Mouse (Mus musculus) lung, postnatal 25 days (tissue): ENCODE data around the gene Gm28635.
A peak's percentile ranks its signal among the peaks of the same experiment; 100 is the strongest.

Source experiments
- DNase-seq: peaks from one replicate; pipeline ENCODE4 v3.0.0; 2022; ENCODE audit warnings: low spot score

The Gm28635 gene

DNA sequence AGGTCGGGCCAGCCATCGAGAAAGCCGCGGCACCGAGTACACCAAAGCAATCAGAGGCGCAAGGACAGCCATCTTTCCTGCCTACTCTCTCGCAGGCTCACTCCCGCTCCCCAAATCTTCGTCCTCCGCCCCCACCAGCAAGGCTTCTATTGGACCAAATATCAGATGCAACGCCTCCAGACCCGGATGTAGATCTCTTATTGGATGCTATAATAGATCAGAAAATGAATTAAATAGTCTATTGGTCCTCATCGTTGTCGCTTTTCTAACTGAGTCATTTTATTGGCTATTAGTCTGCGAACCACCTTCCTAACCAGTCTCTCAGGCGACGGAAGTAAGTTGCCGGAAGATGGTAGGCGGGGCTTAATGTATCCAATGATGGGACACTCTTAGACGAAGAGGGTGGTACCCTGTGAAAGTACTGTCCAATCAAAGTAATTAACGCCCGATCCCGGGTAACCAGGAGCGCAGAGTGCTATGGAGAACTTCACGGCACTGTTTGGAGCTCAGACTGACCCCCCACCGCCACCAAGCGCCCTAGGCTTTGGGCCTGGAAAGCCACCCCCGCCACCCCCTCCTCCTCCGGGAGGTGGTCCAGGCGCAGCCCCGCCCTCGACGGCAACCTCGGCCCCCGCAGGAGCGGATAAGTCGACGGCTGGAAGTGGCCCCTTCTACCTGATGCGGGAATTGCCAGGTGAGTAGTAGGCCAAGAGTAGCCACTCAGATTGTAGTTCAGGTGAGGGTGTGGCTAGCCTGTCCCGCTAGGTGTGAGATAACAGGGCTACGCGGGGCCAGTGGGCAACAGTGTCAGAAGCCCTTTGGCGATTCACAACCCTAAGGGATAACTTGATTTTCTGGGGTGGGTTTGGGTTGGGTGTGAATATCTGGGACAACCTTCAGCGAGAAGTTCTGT, at the start of gene Gm28635, which contains the start of gene Med19:
TSS of gene Gm28635 (minus strand) at position 74 of the 913 bp plus-strand sequence.
TSS of gene Med19 (plus strand) at position 435 of the 913 bp plus-strand sequence.
- peak; percentile 99 for DNase-seq

DNA sequence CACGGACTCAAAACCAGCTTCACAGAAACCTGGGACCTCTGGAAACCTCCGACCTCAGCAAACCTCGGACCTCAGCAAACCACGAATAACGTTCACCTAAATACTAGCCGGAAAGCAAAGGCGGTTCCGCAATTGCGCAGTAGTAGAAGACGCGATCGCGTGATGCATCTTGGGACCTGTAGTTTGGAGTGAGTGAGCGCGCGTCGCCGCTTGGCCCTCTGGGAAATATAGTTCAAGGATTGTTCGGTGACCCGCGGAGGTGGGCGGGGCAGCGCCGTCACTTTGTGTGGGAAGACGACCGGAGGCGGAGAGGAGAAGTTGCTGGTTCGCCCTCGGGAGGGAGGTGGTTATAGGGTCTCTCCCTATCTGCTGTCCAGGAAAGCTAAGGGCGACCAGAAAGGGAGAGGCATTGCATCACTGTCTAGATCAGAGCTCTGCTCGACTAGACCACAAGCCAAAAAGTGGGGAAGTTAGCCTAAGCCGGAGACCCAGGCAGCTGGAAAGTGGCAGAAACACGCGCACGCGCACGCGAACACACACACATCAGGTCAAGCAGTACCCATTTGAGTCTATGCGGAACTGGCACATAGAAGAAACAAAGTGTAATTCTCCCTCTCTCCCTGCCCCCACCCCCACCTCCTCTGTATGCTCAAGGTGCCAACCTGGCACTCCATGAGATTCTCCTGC, 49.5 kb upstream of the Gm28635 start, which contains the start of gene Clp1:
TSS of gene Clp1 (minus strand) at position 179 of the 687 bp plus-strand sequence.
- DNase-seq = peak; percentile 98

DNA sequence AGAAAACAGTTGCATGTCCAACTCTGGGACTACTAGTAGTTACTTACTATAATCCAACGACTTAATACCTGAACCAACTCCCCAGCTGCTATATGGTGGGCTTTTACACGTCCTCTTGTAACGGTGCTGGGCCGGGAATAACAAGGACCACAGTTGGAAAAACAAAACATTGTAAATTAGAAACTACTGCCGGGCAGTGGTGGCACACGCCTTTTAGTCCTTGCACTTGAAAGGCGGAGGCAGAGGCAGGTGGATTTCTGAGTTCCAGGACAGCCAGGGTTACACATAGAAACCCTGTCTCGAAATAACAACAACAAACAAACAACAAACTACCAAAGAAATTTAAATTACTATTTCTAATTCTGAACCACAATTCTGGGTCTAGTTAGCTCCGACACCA, 48.9 kb upstream of the Gm28635 start:
- no peak for DNase-seq

DNA sequence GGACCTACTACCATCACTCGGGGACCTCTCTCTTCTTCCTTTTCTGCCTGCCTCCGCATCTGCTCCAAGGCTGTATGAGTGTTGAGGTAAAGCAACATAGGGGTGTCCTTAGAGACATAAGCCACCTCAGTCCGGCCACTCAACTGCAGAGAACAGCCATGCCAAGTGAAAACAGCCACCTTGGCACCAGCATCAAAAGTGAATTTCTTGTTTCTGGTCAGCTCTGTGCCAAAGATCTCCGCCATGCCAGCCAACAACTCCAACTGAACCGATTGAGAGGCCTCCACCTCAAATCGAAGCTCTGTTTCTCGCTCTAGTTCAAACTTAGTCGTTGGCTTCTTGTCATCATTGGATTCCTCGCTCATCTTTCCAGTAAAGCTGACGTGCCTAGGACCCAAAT, 47.9 kb upstream of the Gm28635 start:
- no peak for DNase-seq

DNA sequence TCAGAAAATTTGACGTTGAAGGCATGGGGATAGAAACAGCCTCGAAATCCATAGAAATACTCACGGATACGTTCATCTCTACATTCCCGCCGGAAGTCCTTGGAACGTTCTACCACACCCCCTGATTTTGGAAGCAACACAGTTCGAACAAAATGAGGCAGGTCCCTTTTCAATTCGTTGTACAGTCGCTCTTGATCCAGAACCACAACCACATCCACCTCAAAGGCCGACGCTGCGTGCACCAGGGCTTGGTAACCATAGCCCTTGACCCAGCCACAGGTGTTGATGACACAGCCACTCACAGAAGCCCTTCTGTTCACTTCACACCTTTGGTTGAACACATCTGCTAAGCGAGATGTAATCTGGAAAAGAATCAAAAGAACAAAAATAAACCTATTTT, 46.0 kb upstream of the Gm28635 start:
- DNase-seq = no peak

DNA sequence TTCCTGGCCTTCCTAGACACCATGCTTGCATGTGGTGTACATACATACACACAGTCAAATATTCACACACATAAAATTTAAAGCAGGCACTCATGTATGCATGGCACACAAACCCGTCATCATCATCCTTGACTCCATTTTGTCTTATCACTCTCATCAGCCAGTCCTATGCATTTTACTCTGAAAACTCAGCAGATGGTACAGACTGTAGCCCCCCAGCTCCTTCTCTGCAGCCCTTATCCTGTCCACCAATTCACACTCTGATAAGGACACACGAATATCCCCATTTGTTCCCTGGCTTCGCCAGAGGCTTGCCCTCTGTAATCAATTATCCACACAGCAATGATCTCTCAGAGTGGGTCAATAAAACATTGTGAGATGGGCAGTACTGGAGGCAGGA, 43.3 kb upstream of the Gm28635 start:
- DNase-seq = no peak

DNA sequence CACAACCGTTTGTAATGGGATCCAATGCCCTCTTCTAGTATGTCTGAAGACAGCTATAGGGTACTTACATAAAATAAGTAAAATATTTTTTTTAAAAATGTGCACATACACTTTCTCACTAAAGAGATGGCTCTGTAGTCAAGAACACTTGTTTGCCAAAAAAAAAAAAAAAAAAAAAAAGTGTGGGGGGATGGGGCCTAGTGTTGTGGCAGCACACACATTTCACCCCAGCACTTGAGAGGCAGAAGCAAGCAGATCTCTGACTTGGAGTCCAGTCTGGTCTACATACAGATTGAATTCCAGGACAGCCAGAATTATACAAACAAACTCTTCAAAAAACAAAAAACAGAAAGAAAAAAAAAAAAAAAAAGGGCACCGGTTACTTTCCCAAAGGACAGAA, 42.9 kb upstream of the Gm28635 start:
- no peak for DNase-seq

DNA sequence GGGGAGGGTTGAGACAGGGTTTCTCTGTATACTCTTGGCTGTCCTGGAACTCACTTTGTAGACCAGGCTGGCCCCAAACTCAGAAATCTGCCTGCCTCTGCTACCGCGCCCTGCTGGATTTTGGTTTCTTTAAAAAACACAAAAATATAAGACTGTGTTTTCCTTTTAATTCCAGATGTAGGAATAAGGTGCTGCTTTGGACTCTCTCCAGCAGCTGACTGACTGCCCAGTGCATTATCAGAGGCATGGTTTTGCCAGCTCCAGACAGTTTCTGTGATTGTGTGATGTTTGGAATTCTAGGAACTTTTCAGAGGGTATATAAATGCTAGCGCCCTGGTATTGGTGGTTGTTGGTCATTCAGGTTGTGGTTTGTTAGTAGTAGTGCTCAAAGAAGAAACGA, 39.5 kb upstream of the Gm28635 start:
- no peak for DNase-seq

DNA sequence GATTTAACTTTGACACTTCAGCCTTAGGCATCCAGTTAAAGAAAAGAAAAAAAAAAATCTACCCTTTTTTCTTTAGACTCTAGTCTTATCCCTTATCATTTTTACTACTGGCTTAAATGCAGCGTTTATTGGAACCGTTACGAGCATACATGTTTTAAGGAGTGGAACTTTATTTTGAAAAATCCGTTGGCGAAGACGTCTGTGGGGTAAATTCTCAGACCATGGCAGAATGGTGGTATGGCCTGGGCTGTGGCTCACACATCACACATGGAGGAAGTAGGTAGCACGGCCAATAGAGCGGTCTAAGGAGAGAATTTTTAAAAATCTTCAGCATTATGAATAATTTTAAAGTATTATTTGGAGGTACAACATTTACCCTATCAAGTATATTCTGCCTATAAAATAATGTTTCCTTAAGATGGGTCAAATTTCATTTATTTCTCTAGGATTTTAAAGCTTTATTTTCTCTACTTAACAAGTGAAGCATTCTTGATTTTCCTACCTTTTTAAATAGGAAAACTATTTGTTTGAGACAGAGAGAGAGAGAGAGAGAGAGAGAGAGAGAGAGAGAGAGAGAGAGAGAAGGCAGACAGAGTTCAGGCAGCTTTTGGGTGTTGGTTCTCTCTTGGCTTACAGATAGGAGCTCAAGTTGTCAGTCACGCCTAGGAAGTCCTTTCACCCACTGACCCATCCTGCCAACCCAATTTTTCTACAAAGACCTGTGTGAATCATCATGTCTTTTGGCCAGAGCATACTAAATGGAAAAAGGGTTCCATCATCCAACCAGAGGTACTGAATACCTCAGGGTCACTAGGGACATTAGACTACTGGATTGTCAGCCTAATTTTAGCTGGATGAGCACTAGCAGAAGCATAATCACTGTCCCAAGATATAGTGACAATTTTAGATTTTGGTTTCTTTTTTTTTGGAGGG, 38.8 kb upstream of the Gm28635 start:
- no peak for DNase-seq

DNA sequence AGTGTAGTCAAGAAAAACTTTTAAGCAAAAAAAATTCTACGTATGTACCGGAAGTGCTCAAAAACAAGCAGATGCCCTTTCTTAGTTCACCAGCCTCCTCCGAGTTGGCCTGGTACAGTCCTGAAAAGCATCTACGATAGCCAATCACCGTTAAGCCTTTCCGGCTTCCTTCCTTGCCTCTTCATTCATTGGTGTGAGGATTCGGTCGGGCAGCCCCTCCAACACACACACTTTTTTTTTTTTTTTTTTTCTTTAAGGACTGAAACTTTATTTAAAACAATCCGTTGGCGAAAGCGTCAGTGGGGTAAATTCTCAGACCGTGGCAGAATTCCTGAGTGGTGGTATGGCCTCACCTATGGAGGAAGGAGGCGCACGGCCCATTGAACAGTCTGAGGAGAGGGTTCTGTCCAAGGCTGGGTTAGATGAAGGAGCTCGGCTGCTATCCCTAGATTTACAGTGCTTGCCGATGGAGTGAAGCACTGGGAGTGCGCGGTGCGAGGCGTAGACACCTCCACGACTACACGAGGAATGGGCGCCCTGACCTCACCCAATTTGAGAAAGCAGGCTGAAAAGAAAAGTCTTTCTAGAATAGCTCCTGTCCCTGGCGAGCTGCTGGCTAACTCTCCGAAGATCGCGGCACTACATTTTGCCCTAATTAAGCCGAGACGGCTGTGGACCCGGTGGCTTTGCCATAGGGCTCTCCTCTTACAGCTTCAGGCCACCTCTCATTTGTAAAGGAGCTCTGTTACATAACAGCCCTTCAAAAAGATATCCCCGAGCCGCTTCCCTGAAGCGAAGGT, 37.9 kb upstream of the Gm28635 start:
- peak; percentile 96 for DNase-seq

DNA sequence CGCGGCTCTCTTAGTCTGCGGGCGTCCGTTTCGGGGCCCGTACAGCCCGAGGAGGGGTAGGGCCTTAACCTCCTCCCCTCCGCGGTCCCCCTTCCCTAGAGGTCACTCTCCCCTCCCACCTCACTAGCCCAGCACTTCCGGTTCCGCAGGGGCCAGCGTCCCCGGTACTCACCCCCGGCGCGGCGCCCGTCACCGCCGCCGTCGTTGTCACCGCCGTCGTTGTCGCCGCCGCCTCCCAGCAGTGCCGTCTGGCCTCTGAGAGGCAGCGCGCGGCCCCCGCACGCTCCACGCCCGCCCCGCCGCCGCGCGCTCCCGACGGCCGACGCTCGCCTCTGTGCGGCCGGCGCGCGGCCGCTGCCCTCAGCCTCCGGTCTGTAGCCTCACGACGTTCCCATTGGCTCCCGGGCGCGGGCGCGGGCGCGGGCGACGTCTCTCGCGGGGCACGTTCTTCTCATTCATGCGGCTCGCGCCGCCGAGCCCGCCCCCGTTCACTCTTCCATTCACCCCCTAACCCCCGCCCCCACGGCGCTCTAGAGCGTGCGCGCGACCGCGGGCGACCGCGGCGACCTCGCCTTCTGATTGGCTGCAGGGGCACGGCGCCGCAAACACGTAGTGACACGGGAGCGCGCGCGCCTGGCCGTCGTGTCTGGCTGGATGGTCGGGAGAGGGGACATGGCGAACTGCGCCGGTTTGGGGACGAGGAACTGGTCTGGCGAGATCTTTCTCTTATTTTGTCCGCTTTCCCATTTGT, 37.1 kb upstream of the Gm28635 start, which contains the start of gene Zdhhc5:
TSS of gene Zdhhc5 (minus strand) at position 370 of the 751 bp plus-strand sequence.
- DNase-seq = peak; percentile 98

DNA sequence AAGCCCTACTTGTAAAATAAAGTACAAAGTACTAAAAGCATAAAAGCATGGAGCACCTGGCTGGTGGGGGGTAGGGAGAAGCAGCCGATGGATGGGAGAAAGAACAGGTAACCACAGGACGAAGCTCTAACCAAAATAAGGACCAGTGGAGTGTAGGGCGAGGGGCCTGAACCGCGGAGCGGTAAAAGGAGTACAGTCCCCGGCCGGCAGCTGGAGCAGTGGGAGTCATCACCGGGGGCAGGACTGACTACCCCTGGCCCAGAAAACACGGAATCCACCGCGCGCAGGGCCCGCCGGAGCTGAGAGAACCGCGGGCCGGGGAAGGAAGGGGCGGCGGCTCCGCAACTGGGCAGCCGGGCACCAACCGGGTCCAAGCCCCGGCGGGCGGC, 36.6 kb upstream of the Gm28635 start:
- DNase-seq = no peak

DNA sequence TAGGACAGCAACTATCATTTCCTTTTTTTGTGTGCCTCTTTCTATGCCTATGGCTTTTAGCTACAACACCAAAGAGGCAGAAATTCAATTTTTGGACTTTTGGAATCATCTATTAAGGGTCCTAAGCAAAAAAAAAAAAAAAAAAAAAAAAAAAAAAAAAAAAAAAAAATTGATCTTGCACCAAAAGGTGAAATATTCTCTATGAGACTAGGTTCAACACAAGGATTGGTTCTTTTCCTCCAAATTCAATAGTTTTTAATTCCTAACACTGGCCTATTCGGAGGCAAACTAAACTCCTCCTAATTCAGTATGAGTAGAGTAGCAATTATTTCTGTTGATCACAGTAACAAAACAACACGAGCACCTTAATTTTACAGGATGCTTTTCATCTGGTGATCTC, 34.1 kb upstream of the Gm28635 start:
- DNase-seq = no peak

DNA sequence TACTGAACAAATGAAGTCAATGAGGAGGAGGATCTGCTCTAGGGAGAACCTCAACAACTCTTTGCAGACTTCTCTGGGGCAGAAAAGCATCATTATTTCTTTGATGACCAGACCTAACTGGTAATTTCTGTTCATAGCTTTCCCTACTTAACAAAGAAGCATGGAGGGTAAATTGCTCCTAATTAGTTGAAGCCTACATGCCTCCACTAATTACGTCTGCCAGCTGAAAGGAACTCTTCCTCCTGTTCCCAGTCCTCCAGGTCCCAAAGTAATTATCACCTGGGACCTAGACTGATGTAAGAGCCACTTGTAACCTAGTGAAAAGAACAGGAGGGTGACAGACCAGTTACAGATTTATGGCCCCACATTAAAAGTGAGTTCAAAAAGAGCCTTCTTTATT, 29.7 kb upstream of the Gm28635 start:
- DNase-seq = no peak

DNA sequence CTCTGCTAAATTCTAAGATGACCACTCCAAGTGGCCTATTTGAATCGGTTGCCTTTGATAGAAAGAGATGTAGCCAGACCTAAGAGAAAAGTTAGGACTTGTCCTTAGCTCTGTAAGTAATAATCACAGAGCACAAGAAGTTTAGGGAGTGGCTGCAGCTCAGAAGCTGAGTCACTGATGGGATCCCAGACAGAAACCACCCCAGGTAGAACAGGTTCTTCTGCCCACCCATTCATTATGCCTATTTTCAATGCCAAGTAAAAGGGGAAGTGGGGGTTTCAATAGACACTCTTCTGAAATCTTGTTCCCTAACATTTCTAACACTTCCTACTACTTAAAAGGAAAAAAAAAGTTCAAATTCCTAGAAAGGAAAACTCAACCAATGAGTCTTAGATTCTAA, 27.5 kb upstream of the Gm28635 start:
- no peak for DNase-seq

DNA sequence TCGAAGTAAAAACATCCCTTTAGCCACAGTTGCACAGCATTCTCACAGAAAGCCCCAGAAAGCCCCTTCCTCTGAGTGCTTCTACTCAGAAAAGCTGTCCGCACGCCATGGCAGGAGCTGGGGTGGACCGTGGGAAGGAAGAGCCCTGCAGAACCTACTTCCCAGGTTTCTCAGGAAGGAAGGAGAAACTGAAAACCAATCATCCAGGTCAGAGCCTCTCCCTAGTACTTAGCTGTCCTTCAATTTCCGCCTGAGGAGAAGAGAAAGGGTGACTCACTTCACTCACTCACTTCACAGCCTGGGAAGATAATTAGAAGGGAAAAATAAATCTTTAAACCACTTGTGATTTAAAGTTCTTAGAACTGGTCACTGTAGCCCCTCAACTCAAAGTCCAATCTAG, 26.5 kb upstream of the Gm28635 start:
- DNase-seq = no peak

DNA sequence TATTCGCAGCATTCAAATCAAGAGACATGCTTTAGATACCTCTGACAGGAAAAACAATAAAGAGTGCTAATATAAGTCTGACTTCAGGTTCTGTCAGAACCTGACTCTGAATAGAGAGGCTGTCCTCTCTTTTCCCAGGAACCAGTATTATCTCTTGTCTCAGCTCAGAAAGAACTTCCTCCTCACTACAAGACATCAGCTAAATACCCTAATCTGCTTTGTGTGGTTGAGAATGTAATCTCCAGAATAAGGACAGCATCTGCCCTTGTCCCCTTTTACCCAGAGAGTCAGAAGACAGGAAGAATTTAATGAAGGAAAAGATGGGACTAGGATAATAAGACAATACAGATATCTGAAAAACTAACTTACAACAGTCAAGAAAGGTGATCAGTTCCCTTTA, 25.7 kb upstream of the Gm28635 start:
- no peak for DNase-seq

DNA sequence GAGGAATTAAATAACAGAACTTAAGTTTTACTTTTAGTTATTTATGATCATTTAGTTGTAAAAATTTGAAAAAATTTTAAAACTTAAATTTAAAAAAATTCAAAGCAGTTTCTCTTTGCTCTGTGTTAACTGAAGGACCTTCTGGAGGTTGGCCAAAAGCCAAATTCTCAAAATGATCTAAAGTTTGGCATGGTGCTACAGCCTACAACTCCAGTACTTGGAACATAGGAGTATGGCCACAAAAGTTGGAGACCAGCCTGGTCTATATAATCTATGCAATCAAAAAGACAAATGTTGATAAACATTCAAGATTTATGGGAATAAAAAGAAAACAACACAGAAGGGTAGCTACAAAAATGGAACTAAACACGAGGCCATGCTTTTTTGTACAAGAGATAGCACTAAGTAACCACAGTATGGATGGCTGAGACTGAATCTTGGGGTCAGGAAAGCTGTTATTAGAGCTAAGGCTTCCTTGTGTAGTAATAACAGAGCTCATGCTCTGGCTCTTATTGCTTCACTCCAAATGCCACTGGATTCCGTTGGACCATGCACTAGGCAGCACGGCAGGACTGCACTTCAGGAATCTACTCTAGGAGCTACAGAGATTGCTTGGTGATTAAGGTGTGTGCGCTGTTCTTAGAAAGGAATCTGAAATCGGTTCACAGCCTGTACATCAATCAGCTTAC, 17.3 kb upstream of the Gm28635 start:
- DNase-seq = no peak

DNA sequence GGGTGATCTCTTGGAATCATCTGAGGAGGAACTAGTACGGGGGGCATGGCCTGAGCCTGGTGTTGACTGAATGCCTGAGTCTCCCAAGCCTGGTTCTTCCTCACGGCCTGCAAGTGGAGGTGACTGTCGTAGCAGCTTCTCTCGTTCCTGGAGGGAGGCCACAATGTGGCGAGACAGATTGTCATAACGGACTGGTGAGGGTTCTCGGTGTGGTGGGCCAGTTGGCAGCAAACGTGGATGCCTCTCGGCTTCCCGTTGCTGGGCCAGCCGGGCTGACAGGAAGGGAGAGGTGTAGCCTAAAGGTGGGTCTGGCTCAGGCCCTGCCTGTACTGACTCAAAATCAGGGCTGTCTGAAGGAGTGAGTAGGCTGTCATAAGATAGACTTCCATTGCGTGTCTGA, 12.2 kb upstream of the Gm28635 start:
- DNase-seq = no peak
